Mouse (Mus musculus): ENCODE measurements around the gene Hif3a. TPM values are rescaled to one million over a fixed set of nuclear protein-coding genes. Genes with fewer than 3 reads are reported as not detected.

The Hif3a gene
- total RNA-seq (2023) = under 1 TPM in 1 of 2 experiments, not detected in 1; 0.24 TPM

DNA sequence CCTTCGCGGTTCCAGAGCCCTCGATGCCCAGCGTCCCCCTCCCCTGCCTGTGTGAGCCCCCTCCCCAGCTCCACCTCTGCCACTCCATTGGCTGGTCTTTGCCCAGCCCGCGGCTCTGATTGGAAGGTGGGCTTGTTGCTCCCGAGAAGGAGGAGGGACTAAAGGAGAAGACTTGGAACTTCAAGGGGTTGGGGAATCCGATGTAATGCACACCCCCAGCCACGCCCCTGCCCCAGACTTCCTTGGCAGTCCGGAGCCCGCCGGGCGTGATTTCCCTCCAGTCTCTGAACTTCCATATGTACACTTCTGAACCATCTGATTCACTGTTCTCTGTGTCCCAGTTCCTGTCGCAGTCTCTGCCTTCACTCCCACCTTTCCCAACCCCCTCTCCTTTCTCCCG lies at the start of gene Hif3a:
Hif3a (minus strand) TSS at position 39 of the 400 bp plus-strand sequence.

DNA sequence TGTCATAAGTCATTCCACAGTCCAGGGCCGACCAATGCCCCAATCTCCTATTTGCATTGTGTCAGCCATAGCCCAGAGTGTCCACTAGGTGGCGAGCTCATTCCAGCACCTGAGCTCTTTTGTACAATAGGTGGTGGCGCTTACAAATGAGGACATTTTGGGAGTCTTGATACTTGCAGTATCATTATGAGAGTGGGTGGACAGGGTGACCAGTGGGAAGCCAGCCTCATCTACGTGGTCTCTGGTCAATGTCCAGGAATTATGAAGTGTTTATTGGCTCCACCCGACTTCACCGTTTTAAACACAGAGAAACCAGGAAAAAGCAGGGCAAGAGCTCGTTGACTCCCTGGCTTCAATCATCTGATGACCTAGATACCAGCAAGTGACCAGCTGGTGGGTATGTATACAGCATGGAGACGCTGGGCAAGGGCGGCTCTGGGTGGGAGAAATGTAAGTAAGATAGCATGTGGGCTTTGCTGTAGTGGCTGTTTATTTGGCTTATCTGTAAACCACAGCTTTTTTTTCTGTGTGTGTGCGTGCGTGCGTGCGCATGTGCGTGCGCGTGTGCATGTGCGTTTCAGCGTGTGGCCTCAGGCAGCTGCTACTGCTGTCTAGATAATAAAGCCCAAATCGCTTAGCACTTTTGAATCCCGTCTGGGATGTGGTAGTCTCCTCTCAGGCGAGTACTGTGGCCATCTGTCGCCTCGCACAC lies 11.8 kb upstream of the Hif3a start, which contains the start of gene Psg16:
Psg16 (plus strand) TSS at position 137 of the 712 bp plus-strand sequence.

DNA sequence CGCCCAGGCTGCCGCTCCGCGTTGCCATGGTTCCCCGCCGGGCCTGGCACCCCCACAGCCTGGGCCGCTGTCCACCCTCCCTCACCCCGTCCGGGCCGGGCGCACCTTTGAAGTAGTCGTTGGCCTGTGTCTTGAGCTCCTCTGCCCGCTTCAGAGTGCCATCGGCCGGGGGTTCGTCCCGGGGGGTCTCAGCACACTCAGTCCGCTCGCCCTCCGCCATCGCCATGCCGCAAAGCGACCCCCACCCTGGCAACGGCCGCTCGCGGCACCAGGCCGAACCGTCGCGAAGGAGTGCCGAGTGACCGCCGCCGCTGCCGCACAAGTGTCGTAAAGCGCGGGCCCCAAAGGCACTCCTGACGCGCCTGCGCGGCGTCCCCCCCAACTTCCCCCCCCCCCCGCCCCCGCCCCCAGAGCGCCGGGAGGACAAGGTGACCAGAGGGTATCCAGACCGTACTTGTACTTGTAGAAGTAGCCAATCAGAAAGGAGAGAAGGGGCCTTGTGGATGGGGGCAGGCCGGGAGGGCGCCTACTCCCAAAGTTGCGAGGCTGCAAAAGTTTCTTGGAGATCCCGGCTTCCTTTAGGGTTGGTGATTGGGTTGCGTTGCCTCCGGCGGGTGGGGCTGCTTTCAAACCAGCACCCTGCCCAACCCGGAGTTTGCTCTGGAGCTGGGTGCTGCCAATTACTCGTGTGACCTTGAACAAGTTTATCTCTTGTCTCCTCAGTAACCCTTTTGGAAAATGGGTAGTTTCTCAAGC lies 34.5 kb downstream of the Hif3a start, which contains the start of gene Ppp5c:
Ppp5c (minus strand) TSS at position 337 of the 756 bp plus-strand sequence.

DNA sequence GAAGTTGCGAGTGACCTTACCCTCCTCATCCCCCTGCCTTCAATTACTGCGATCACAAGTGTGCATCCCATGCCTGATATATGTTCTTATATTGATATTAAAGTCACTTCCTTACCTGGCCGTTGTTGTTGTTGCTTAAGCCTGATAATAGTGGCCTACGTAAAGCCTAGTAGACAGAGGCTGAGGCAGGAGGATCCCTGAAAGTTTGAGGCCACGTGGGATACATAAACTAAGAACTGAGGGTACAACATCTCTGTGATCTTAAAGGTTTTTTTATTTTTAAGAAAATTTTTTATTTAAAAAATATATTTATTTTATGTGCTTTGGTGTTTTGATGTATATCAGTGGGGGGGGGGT lies 69.8 kb downstream of the Hif3a start, which contains the start of gene Ccdc8:
Ccdc8 (plus strand) TSS at position 258 of the 357 bp plus-strand sequence.

DNA sequence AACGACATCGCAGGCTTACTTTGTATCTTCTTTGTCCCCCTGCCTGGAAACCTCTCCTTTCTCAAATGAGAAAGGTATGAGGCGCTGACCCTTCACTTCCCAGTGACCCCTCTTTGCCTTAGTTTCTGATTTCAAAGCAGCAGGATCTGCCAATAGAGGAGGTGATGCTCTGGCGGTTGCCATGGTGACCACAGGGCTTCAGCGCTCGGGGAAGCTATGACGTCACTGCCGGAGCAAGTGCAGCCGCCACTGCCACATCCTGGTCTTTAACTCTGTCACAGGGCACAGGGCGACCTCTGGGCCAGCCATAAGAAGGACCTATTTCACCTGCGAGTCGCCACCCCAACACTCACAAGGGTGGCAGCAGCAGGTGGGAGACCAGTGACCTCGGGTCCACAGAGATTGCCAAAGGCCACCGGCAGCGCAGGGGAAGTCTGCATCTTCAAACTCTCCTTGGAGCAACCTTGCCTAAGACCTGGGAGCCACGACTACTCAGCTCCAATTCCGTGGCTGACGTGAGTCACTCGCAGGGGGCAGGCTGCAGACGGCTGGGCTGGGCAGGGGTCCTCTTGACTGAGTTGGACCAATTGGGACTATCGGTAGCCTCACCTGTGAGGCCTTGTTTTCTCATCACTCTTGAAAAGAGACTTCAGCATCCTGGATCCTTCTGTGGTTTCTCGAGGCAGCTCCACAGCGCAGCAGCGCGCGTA lies 79.2 kb downstream of the Hif3a start, which contains the start of gene Gm42372:
Gm42372 (plus strand) TSS at position 228 of the 710 bp plus-strand sequence.

Other genes starting within 250 kb of the Hif3a start
- gene Strn4, start 246.5 kb downstream of the Hif3a start, total RNA-seq (2023) = 100 to 1,000 TPM in 1 of 2 experiments, 10 to 100 TPM in 1; 94.4 to 111 TPM
- 10 to 100 TPM; 18.6 to 22.7 TPM for gene Fkrp, start 245.7 kb downstream of the Hif3a start, total RNA-seq (2023)
- gene Prkd2, start 219.5 kb downstream of the Hif3a start, total RNA-seq (2023) = 10 to 100 TPM; 17.3 to 19.9 TPM
- gene Dact3, start 187.1 kb downstream of the Hif3a start, total RNA-seq (2023) = under 1 TPM; 0.16 to 0.52 TPM
- not detected for gene Gng8, start 170.6 kb downstream of the Hif3a start, total RNA-seq (2023)
- gene Ptgir, start 155.9 kb downstream of the Hif3a start, total RNA-seq (2023) = 10 to 100 TPM; 43.3 to 46.2 TPM
- gene Calm3, start 138.3 kb downstream of the Hif3a start, total RNA-seq (2023) = 100 to 1,000 TPM; 117 to 133 TPM
- under 1 TPM in 1 of 2 experiments, not detected in 1; 0.10 TPM for gene Pnmal2, start 117.7 kb downstream of the Hif3a start, total RNA-seq (2023)
- gene Pnmal1, start 102.7 kb downstream of the Hif3a start, total RNA-seq (2023) = not detected
- gene Gm42372, start 79.3 kb downstream of the Hif3a start, total RNA-seq (2023) = not detected
- gene Ccdc8, start 69.7 kb downstream of the Hif3a start, total RNA-seq (2023) = not detected
- gene Ppp5c, start 34.5 kb downstream of the Hif3a start, total RNA-seq (2023) = 10 to 100 TPM; 76.2 to 77.0 TPM
- gene Psg16, start 11.6 kb upstream of the Hif3a start, total RNA-seq (2023) = under 1 TPM; 0.15 to 0.18 TPM
- gene Ceacam3, start 87.9 kb upstream of the Hif3a start, total RNA-seq (2023) = not detected
- not detected for gene Psg29, start 141.1 kb upstream of the Hif3a start, total RNA-seq (2023)

Measured in monocyte, adult 59 days (primary cell).